Mouse (Mus musculus): ENCODE measurements around the gene 4930469K13Rik. TPM values are rescaled to one million over a fixed set of nuclear protein-coding genes. Genes with fewer than 3 reads are reported as not detected.

Gene 4930469K13Rik
- total RNA-seq, 2 experiments from 2014 or later, result not detected

- DNase-seq, result no peak
- intact Hi-C loops (cut with DNase I), result no loop called here
Measured at GRCm38 (mm10) chr11:34046767-34047541, 51.4 kb downstream of the 4930469K13Rik start, which contains the start of gene Lcp2. Lcp2 (plus strand) TSS chr11:34046920.

- no peak for DNase-seq
- intact Hi-C loops (cut with DNase I), result no loop called here
Measured at GRCm38 (mm10) chr11:34042808-34043207, 55.5 kb downstream of the 4930469K13Rik start.

DNA sequence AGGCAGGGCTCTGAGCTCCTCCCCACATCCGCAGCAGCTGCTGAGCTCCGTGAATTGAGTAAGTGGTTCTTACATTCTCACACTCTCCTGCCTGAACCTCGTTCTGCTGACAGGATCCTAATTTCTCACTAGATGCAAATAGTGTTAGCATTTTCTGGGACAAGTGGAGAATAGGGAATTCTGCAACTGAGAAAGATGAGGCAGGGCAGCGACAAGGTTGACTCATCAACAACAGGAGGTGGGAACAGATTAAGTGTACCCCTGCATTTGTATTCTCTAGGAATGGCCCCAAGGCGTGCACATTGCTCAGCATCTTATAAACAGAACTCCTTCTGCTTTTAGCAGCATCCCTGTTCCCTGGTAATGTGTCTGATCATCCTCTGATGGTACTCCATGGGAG, 58.3 kb downstream of the 4930469K13Rik start:
- intact Hi-C loops (cut with DNase I), result no loop called here

DNA sequence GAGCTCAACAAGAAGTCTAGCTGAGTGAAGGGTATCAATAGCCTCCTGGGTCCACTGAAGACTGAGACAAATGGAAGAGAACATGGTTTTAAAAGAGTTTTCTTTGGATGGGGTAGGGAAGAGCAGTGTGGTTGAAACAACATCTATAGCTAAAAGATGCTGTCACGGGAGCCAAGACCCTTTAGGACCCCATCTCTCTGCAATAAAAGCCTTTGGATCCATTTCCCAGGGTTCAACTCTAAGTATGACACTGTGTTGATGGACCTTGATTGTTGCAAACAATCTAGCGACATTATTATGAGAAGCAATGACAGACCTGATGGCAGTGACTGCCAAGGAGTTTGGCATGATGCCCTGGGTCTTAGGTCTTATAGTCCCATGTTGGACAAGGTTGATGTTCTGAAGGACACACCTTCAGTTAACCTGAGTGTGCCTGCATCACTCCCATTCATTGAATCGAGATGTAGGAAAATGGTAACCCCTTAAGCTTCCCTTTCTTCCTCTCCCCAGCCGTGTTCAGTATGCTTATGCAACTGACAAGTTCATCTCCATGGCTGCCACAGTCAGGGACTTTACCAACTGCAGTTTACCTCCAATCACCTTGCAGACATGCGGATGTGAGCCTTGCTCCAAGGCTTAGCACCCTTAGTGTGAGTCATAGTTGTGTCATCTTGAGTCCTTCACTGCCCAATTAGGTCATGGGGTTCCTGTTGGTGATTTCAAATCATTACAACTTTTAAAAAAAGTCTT, 62.3 kb downstream of the 4930469K13Rik start:
- intact Hi-C loops (cut with DNase I), result no loop called here
- DNase-seq, result no peak

More for the DNA sequence above, 58.3 kb downstream of the 4930469K13Rik start:
- DNase-seq, result no peak

DNA sequence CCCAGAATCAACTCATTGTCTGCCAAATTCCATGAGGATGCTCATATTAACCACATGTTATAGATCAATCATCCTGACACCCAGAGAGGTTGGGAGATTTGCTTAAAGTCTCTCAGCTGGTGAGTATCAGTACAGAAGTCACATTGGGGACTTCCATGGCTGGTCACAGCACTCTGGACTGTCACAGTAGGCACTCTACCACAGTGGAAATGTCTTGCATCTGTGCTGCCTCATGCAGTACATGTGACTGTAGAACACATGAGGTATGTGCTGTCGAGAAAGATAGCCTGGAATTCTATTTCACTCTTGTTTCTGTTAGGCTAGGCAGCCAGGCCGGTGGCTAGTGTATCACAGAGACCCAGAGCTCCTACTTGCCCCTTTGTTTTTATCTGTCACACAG, 63.6 kb downstream of the 4930469K13Rik start:
- no peak for DNase-seq
- intact Hi-C loops (cut with DNase I), result no loop called here

DNA sequence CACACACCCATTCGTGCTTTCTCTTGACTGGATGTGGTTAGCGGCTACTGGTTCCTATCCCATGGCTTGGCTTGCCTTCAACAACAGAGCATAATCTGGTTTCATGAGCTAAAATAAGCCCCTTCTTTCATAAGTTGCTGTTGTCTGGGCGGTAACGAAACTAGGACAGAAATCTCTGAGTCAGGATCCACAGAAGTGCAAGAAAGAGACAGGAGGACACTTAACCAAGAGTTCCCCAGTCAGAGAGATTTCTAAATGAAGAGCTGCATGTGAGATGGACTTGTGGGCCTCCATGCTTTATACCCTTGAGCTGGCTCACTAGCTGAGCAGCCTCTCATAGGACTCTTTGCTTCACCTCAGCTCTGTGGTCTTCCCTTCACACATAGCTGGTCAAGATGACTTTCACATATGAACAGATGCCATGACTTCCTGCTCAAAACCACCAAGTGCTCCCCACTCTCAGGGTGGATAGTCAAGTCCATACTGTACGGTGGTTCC, 64.3 kb downstream of the 4930469K13Rik start:
- DNase-seq, result no peak
- intact Hi-C loops (cut with DNase I), result no loop called here

- intact Hi-C loops (cut with DNase I), result no loop called here
- DNase-seq, result no peak
Measured at GRCm38 (mm10) chr11:34031015-34031805, 67.1 kb downstream of the 4930469K13Rik start.

DNA sequence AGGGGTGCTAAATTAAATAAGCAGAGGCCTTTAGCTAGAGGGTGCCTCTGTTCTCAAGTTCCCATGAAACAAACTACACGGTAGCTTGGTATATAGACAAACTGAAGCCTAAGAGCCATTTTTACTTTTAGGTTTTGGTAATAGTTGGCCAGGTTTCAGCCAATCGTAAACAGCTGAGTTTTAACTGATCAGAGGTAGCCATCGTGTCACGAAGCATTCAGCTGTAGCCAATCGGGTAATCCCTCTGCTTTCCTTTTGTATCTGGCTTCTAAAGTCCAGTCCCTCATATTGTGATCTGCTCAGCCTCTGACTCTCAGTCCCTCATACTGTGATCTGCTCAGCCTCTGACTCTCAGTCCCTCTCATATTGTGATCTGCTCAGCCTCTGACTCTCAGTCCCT, 68.7 kb downstream of the 4930469K13Rik start:
- intact Hi-C loops (cut with DNase I), result no loop called here
- no peak for DNase-seq

DNA sequence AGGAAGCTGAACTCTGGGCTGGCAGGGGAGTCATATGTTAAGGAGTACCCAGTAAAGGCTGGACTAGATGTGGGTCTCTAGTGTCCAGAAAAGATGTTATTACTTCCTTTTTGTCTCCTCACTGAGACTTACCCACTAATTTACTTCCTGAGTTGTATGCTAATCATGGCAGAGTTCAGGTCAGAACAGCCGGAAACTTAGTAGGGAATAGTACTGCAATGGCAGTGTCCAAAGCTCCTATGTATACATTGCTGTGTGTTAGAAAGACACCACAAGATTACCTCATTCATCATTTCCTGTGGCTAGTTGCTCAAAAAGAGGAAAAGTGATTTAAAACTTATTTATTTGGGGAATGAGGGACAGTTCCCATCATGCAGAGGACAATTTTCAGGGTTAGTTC, 73.3 kb downstream of the 4930469K13Rik start:
- DNase-seq, result no peak
- intact Hi-C loops (cut with DNase I), result no loop called here

- intact Hi-C loops (cut with DNase I), result no loop called here
- no peak for DNase-seq
Measured at GRCm38 (mm10) chr11:34012007-34012652, 86.2 kb downstream of the 4930469K13Rik start.

GRCm38 (mm10) chr11:34010859-34011172, 87.5 kb downstream of the 4930469K13Rik start:
- DNase-seq, result no peak
- intact Hi-C loops (cut with DNase I), result no loop called here

DNA sequence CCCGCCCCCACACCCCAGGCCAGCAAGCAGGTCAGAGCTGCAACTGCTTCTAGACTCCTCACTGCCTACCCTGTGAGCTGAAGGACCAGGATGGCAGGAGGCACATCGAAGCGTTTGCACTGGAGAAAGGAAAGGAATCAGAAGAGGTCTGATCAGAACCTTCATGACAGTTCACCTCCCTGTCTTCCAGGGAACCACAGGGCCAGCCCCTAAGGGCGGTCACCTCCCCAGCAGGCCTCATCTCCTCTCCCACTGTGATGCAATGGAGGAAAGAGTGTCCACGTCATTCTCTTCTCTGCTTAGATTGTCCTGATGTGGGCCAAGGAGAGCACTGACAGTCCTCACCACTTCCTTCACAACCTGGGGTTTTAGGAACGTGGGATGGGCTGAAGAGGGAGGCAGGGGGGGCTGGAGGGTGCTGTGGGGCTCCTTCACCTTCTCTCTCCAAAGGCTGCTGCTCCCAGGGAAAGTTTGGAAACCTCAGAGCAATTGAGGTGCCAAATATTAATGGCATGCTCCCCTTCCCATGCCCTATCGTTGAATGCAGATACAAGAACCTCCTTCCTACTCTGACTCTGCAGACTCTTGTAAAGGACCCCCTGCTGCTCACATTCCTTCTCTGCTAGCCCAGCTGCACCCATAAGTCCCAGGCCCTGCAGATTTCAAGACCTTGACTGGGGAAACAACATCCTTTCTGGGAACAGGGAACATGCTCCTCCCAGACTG, 88.1 kb downstream of the 4930469K13Rik start:
- no peak for DNase-seq
- intact Hi-C loops (cut with DNase I), result no loop called here

- no peak for DNase-seq
- intact Hi-C loops (cut with DNase I), result loop anchor here (5.0 kb wide), 1 partner anchor 52 kb away; no protein-coding TSS in a partner anchor
Measured at GRCm38 (mm10) chr11:34009316-34010087, 88.9 kb downstream of the 4930469K13Rik start.

DNA sequence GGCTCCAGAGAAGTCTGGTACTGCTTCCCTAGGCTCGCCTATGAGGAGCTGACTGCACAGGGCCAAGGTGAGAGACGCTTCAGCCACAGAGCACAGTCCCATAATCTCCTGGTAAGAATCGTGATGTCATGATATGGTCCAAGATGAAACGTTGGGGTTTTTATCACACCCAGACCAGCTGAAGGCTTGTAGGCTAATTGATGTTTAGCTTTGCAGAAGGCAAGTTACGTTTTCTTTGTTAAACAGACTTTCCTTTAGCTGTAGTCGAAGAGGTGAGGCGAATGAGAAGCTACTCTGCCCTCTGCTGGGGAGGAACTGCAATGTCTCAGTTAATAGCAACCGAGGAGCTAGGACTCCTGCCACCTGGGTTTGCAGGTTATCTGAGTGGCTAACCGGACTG, 89.7 kb downstream of the 4930469K13Rik start:
- no peak for DNase-seq
- intact Hi-C loops (cut with DNase I), result loop anchor here (5.0 kb wide), 1 partner anchor 51 kb away; no protein-coding TSS in a partner anchor

DNA sequence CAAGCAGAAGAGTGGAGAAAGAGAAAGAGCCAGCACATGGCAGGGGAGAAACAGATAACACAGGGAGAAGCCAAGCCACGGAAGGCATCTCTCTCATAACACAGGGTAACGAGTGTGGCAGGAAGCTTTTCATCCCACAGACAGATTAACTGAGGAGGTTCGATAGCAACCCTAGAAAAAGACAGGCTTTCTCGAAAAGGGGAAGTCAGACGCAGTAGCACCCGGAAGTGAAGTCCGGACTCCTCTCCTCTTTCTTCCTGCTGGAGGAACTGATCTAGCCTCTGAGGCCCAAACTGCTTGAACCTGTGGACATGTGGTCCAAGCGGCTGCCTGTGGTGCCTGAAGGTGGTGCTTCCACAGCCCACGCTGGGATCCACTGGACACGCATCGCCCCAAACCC, 90.1 kb downstream of the 4930469K13Rik start:
- no peak for DNase-seq
- intact Hi-C loops (cut with DNase I), result loop anchor here (5.0 kb wide), 1 partner anchor 51 kb away; no protein-coding TSS in a partner anchor

GRCm38 (mm10) chr11:34007616-34008015, 90.7 kb downstream of the 4930469K13Rik start:
- no peak for DNase-seq
- intact Hi-C loops (cut with DNase I), result loop anchor here (5.0 kb wide), 1 partner anchor 50 kb away; no protein-coding TSS in a partner anchor

GRCm38 (mm10) chr11:34002593-34002965, 95.8 kb downstream of the 4930469K13Rik start:
- intact Hi-C loops (cut with DNase I), result loop anchor here (2.0 kb wide), 1 partner anchor 70 kb away; no protein-coding TSS in a partner anchor
- DNase-seq, result no peak

DNA sequence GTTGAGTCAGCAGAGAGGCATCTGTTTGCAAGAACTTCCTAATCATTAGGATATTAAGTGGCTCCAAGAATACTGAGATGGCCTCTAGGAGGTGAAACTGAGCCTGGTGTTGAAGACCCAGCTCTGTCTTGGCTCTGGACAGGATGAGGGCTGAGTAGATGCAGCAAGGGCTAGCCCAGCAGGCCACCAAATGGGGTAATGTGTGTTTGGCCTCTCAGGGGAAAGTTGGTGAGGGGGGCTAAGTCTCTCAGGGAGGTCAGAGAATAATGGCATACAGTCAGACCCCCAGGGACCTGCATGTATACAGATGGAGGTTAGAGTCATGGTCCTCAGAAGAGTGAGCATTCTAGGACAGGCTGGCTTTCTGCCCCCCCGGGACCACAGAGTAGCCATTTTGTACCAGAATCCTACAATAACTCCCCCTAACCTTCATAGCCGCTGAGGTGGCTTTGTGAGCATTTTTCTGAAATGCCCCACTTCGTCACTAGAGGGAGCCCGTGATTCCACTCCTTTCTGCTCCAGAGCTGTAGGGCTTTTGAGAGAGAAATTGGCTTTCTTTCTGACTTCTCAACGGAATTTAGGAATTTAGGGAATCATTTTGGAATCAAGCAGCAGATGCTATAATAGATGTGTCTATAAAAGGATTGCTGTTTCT, 96.3 kb downstream of the 4930469K13Rik start:
- intact Hi-C loops (cut with DNase I), result loop anchor here (2.0 kb wide), 1 partner anchor 71 kb away; no protein-coding TSS in a partner anchor
- DNase-seq, result peak; percentile 30 to 32

Measured in gastrocnemius, postnatal 36 days (tissue).